Mouse (Mus musculus) adipocyte (in vitro differentiated cells): ENCODE results near the gene B4galt5.
"Not testable (repeated sequence)": the region's sequence is repeated elsewhere in the genome, so short reads cannot be mapped to it uniquely, and the experiment has no call there.

Experiments
- DNase-seq: peaks from one replicate; pipeline ENCODE4 v3.0.0-alpha.2; 2016; ENCODE audit warnings: low spot score

Gene B4galt5

DNA sequence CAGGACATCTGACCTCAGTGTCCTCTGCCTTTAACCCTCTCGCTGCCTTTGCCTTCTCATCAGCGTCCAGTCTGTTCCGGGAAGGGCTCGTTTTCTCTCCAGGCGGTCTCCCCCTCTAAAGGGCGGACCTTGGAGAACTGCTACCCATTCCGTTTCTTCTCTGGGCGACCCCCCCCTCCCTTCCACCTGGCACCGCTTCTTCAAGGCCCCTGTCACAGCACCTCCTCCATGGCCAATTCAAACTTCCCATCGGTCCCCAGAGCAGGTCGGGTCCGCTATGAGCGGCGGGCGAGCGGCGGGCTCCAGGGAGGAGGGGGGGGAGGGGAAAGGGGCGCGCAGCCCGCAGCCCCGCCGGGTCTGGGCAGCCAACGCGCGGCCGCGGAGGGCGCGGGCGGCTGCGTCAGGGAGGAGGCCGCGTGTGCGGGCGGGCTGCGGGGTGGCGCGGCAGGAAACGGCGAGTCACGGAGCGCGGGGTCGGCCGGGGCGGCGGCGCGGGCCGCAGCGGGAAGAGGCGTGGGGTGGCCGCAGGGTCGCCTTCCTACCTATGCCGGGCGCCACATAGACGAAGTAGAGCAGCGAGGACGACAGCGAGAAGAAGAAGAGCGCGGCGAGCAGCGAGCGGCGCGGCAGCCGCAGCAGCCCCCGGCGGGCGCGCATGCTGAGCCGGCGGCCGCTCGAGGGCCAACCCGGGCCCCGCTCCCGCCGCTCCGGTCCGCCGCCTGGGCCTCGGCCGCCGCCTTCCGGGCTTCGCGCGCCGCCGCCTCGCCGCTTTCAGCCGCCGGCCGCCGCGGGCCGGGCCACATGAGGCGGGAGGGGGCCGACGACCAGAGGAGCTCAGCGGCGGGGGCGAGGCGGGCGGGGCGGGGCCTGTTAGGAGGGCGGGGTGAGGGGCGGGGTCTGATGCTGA lies at the start of gene B4galt5:
B4galt5 (minus strand) TSS at position 808 of the 907 bp plus-strand sequence.
- no peak for DNase-seq

DNA sequence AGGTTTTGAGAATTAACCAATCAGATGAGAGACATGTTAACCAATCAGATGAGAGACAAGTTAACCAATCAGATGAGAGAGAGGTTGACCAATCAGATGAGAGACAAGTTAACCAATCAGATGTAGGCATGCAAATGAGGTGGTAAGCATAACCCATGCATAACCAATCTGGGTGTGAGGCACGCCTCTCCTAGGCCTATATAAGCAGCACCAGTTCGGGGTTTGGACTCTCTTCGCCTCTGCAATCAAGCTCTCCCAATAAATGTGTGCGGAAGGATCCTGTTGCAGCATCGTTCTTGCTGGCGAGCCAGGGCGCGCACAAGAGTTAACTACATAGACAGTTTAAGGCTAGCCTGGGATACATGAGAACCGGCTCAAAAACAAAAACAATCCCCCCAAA lies 47.4 kb upstream of the B4galt5 start:
- not testable (repeated sequence) for DNase-seq

DNA sequence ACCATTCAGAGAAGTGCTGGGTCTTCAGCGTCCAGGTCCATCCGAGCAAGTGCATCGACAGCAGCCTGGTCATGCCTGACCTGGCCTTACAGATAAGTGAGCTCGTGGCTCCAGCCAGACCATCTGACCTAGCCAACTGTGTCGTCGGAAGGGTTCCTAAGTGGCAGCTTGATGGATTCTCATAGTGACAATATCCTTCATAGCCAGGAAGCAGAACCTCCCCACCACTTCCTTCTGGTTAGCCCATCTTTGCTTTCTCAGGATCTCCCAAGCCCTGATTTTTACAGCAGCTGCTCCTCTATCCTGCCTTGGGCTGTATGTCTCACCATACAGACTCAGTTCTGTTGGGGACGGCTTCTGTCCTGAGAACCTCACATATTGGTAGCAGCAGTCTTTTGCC lies 45.4 kb upstream of the B4galt5 start:
- DNase-seq = no peak

DNA sequence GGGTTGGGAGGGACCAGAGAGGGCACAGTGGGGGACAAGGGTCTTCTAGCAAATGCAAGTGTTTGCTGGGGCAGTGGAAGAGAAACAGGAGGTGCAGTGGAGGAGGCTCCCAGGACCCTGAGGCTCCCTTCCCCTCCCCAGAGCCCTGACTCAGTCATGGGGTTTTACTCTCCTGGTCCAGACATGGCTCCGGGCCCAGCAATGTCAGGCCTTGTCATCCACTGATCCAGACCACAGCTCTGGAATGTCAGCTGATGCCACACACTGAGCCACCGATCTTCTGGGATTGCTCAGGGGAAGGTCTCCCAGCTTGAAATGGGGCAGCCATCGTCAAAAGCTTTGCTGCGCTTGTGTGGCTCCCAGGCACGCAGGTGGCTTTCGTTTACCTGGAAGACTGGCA lies 38.0 kb upstream of the B4galt5 start:
- DNase-seq = peak; percentile 60

DNA sequence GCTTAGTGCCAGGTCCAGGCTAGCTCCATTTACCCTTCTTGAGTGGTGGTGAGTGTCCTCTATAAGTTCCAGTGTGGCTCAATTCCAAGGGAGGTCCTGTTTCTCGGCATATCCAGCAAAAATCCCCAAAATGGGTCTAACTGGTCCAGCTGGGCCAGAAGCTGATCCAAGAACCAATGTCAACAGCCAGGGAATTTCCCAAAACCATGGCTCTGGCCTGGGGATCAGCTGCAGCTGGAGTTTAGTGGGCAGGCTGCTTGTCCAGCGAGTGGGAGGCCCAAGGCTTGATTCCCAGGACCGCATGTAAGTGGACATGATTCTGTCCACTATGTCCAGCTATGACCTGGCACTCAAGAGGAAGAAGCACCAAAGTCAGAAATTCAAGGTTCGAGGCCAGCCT lies 37.5 kb upstream of the B4galt5 start:
- peak; percentile 74 for DNase-seq

DNA sequence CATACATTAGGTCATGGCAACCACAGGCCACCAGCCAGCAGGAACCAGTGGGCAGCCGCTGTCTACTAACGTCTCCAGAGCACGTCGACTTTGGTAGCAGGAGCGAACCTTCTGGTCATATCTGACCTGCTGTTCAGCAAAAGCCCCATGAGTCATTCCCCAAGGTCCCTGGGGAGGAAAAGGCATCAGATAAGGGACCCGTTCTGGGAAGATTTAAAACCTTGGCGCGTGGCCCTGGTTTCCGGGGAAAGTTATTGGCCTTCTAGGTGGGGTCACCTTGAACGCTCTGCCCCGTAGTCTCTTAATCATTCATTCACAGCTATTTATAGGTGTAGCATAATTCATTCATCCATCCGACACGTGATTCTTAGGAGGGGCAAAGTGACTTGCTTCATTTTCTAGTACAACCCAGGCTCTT lies 34.7 kb upstream of the B4galt5 start:
- DNase-seq = no peak

DNA sequence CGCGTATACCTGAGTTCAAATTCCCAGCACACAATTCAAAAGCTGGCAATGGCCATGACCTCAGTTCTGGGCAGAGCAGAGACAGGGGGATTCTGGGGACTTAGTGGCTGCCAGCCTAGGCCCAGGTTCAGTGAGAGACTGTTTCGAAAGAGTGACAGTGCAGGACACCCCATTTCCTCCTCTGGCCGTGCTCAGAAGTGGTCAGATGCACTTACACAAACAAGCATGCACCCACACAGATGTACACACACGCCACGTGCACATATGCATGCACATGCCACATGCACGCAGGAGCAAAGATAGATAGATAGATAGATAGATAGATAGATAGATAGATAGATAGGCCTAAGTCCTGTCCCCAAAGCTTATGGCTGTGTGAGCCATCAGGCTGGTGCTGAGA lies 33.4 kb upstream of the B4galt5 start:
- DNase-seq = no peak

DNA sequence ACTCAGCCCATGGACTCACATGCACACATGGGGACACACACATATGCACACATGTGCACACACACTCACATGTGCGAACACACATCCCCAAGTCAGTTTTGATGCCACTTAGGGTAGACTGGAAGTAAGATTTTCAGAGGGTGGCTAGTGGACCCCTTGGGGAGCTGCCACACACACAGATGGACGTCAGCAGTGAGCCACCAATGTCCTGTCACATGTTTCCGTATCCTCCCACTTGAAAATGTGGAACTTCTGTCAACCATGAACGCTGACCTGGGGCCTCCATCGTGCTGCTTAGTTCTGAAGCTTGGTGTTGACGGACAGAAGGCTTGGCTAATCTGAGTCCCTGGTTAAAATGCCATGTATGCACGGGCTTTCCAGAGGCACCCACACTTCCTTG lies 32.6 kb upstream of the B4galt5 start:
- DNase-seq = no peak

DNA sequence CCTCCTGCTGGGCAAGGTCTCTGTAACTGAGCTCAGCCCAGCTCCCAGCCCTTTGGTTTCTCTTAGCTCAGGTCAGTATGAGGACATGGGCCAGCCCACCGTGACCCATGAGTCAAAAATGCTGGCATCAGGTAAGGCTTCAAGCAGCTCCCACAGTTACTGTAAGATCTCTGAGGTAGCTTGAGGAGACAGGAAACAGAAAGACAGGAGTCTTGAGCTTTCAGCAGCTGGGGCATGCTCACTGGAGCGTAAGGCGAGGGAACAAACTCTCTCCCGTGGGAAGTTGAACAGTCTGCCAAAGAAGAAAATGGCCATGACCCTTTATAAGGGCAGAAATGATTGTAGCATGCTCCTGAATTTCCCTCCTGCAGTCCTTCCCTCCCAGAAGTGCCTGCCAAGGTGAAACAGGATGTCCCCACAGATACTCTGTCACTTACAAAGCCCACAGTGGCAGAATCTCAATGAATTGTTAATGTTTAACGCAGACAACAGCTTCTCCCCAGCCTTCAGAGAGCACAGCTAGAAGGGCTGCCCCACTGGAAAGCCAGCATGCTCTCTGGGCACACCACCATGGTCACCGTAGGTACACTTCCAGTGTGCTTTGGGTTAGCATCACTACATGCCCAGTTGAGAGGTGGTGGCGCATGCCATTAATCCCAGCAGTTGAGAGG lies 31.8 kb upstream of the B4galt5 start:
- DNase-seq = peak; percentile 50

DNA sequence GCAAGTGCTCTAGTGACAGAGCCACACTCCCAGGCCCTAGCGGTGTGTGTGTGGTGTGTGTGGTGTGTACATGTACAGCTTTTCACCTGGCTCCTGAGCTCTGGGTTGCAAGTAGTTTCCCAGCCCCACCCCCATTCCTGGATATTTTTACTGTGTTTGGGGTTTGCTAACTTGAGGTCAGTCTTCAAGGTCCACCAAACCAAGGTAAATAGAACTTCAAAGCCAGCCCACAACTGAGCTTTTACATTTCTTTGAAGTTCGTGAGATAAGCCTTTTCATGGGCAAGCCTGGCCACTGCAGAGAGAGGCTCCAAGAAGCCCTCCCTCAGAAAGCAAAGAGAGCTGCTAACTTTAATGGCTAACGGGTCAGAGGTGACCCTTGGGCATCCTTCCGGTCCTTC lies 30.0 kb upstream of the B4galt5 start:
- no peak for DNase-seq

DNA sequence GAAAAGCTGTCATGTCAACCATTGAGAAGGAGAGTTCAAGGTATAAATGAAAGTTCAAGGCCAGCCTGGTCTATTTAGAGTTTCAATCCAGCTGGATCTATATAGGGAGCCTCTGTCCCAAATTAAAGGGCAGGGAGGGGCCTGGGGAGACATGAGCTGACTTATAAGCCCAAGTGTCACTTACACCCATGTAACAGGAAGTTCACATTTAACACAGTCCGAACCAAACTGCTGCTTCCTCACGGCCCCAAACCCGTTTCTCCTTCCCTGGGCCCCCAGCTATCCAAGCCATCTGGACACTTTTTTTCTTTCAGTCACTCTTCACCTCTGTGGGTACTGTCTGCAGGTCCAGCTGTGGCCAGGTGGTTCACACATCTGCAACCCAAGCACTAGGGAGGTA lies 28.7 kb upstream of the B4galt5 start:
- DNase-seq = no peak

DNA sequence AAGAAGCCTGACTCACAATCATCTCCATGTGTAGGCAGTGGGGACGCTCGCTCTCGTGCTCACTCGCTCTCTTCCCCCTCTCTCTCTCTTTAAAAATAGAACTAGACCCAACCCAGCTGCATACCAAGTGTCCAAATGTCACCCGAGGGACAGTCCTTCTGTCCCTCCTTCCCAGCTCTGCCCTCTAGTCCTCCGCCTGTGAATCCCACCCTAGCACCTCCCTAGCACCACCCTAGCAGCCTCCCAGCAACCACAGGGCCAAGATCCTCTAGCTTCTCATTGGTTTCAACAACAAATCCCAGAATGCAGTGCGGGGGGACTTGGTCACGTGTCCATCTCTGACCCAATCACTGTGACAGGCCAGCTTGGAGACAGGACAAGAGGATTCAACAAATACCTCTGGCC lies 27.2 kb upstream of the B4galt5 start:
- peak; percentile 45 for DNase-seq

DNA sequence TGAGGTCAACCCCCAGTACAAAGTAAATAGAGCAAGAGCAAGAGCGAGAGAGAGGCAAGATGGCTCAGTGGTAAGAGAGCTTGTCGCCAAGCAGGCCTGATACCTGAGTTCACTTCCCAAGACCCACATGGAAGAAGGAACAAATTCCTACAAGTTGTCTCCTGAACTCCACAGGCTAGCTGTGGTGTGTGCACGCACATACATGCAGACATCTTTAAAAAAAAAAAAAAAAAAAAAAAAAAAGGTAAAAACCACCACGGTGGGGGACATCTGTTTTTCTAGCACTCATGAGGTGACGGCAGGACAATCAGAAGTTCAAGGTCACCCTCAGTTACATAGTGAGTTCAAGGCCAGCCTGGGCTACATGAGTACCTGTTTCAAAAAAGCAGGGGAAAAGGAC lies 26.7 kb upstream of the B4galt5 start:
- DNase-seq = no peak

DNA sequence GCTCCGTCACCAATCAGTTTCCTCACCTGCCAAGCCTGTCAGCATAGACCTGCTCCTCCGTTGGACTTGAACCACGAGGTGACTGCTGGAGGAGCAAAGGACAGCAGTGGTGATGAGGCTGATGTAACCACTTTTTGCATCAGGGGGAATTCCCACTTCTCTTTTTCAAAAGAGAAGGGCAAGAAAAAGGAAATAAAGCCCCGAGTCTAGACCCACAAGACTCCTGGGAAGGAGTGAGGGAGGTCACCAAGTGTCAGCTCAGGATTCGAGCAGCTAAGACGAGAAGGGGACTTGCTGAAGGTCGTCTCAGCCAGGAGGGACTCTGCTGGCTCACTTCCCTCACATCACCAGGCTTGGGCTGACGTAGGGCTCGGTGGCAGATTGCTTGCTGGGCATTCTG lies 26.2 kb upstream of the B4galt5 start:
- DNase-seq = no peak

DNA sequence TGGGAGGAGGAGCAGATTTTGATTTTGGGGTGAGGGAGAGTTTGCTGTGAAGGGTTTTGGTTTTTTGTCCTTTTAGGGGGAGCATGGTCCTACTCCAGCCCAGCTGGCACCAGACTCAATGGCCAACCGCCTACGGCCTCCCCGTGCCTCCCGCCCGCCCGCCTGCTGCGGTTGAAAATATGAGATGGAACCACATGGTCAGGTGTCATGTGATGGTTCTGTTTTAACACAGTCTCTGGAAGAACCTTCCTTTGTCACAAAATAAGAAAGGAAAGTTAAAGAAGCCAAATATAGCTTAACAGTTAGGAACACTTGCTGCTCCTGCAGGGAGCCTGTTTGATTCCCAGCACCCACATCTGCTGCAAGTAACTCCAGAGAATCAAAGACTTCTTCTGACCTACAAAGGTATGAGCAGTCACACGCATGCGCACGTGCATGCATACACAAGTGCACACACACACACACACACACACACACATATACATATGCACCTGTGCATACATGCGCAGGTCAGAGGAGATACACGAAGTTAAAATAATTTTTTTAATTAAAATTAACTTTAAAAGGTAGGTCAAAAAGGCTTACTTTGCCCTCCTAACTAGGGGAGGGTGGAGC lies 25.3 kb upstream of the B4galt5 start:
- DNase-seq = no peak

DNA sequence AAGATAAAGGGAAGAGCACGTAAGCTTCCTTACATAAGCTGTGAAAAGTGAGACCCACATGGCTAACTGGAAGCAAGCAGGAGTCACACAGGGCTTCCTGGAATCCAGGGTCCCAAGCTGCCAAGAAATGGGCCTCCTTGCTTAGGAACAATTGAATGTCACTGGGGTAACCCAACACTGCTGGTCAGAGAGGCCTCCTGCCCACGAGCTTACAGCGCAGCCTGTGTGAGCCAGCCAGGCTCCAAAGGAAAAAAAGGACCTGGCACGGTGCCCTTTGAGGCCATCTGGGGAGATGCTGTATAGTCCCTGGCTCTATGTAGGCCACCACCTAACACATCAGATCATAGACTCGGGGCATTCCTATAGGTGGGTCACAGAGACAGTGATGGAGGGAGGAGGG lies 24.3 kb upstream of the B4galt5 start:
- peak; percentile 93 for DNase-seq

DNA sequence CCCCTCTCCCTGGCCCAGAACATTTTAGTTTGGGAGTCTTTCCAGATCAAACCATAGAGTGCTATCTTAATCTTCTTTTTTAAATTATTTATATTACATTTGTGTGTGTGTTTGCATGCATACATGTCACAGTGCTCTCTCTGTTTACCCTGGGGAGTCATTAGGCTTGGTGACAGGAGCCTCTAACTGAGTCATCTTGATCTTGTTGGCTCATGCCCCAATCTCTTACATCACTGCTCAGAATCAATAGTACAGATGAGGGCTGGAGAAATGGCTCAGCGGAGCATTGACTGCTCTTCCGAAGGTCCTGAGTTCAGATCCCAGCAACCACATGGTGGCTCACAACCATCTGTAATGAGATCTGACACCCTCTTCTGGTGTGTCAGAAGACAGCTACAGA lies 22.5 kb upstream of the B4galt5 start:
- DNase-seq = peak; percentile 70

DNA sequence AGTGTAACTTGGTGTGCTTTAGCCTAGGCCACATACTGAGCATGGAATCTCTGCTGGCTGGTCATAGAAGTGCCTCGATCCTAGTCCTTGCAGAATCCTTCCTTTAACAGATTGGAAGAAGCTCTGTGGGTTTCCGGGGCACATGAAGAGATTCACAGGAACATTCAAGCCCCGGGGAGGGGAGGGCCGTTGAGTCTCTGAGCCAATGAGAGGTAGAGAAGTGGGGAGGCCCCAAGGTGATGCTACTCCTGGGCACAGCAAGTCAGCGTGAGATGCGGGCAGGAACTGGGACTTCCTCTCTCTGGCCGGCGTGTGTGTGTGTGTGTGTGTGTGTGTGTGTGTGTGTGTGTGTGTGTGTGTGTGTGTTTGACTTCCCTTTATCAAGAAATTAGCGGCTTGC lies 19.3 kb upstream of the B4galt5 start:
- DNase-seq = no peak

DNA sequence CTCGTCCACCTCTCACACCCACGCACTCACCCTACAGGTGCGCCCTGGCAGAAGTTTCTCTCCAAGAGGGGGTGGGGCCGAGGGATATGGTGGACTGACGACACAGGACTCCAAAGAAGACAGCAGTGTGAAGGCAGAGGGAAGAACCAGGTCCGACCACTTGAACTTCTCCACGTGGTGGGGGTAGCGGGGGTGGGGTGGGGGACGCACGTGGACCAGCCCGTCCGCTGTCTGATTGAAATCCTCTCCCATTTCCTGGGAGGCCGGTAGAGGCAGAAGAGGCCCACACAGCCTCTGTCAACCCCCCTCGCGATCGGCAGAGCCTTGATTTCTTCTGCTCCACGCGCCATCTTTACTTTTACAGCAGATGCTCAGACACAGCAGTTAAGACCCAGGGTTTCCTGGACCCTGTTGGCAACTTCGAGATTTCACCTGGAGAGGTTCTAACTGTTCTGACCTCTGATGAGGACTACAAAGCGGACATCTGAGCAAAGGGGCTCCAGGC lies 18.8 kb upstream of the B4galt5 start:
- no peak for DNase-seq

DNA sequence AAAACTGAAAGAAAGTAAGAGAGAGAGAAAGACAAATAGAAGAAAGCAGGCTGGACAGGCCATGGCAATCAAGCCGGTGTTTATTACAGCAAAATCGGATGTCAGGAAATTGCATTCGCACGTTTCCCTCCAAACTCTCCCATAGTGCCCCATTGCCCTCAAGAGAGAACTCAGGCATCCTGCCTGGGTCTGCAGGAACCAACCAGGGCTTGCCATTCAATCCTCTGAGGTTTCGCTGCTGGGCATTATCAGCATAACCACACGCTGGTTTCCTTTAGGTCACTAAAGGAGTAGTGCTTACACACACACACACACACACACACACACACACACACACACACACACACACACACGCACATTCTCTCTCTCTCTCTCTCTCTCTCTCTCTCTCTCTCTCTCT lies 18.3 kb upstream of the B4galt5 start:
- DNase-seq = no peak

DNA sequence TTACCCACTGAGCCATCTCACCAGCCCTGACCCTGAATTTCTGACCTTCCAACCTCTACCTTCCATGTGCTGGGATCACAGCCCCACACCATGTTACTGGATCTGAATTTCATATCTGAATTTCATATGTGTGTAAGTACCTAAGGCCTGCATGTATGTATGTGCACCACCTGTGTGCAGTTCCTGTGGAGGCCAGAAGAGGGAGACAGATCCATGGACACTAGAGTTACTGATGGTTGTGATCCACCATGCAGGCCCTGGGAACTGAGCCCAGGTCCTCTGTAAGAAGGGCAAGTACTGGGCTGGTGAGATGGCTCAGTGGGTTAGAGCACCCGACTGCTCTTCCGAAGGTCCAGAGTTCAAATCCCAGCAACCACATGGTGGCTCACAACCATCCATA lies 16.1 kb upstream of the B4galt5 start:
- no peak for DNase-seq

DNA sequence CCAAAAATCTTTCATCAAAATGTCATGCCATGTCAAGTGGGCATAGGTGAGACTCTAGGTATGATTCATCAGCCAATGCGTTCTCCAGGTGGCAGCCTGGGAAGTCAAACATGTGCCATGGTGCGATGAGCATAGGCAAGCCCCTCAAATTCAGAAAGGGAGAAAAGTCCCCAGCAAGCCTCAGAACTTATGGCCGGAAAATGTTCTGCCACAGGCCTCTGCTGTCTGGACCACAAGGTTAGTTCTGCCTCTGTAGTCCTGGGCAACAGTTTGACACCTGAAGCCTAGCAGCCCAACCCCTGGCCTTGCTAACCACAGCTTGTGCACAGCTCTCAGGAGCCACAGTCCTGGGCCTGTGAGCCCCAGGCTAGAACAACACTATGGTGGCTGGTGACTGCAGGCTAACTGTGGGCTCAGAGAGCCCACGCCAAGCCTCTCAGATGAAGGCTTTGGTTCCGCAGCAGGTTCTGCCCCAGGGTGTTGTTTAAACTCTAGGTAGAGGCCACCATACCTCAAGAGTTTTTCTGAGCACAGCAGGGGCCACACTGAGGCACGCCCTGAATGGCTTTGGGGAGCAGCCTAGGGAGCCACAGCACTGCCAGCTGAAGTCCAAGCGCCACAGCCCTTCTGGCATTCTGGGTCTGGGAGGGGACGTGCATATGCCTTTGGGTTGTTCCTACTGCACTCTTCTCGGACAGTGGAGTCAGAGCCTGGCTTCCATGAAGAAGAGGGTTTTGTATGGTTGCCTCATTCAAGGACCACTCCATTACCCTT lies 14.5 kb upstream of the B4galt5 start:
- DNase-seq = no peak
